Mouse (Mus musculus) kidney, postnatal 25 days (tissue): ENCODE data around the gene Ptcd2.
A peak's percentile ranks its signal among the peaks of the same experiment; 100 is the strongest.

Experiments
- DNase-seq, 2 experiments: peaks; one replicate each; pipeline ENCODE4 v3.0.0; 2021; ENCODE audit warnings: mixed read lengths in 2 of 2

Ptcd2 gene

DNA sequence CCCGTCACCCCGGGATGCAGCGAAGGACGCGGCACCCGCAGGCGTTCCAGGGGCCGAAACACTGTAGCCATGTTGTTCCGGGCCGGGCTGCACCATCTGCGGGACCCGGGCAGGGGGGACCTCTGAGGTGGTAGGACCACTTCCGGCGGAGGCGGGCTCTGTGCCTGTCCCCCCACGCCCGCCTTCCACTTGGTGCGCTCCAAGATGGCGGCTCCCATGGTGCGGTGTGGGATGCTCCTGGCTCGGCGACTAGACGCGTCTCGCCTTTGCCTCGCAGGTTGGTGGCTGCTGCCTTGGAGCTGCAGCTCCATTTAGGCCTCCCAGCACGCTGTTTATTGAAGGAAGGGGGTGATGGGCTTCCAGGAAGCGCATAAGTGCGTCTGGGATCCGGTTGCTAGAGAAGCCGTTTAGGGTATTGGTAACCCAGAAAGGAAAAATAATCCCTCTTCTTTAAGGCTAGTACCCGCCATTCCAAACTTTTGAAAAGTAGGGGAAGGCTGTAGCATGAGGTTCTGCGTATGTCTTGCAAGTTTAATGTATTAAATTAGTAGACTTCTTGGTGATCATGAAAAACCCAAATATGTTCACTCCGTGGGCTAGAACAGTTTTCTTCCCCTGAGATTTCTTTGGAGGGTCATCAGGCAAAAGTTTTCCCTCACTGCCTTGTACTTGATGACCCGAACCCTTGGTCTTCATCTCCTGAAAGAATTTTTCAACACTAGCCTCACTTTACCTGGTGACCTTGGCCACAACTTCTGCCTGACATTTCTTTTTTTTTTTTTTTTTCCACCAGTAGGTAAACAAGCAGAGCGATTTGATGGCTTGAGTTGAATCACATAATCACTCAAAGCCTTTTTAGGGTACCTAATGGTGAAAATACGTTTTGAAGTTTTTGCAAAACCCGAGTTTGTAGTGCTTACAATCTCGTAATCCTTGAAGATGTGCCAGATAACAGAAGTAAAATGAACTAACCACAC, at the start of gene Ptcd2, which contains the start of gene Mrps27:
Ptcd2 (minus strand) TSS at position 107 of the 977 bp plus-strand sequence.
Mrps27 (plus strand) TSS at position 188 of the 977 bp plus-strand sequence.
- DNase-seq, result peak; percentile 98 to 99

DNA sequence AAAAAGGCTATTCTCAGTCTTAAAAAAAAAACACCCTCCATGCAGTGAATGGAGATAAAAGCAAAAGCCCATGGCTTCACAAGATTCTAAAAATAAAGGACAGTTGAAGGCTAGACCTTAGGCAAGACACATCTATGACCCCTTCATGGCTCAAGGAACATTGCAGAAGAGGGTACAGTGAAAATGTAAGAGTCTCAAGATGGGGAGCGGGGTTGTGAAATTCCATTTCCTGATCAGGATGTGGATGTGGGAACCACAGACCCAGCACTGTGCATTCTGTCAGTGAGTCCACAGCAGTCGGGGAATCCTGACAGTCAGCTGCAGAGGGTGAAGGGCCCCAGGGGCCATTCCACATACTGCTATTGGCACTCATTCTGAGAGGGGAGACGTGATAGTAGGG, 48.6 kb upstream of the Ptcd2 start:
- no peak for DNase-seq

DNA sequence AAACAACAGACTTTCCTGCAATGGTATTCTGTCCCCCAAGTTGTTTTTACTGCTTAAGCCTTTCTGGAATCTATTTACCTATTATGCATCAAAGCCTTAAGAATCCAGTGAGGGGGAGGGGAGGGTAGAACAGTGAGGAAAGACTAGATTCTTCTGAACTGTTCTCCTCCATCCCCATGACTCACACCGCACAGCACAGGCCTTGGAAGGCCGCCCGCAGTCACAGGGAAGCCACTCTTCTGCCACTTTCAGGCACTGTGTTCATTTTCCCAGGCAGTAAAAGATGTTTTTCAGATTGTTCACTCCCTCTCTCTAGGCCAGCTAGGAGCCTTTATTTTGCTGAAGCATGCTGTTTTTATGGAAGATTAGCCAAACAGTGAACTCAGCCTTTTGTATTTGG, 46.9 kb upstream of the Ptcd2 start:
- peak; percentile 43 to 62 for DNase-seq

DNA sequence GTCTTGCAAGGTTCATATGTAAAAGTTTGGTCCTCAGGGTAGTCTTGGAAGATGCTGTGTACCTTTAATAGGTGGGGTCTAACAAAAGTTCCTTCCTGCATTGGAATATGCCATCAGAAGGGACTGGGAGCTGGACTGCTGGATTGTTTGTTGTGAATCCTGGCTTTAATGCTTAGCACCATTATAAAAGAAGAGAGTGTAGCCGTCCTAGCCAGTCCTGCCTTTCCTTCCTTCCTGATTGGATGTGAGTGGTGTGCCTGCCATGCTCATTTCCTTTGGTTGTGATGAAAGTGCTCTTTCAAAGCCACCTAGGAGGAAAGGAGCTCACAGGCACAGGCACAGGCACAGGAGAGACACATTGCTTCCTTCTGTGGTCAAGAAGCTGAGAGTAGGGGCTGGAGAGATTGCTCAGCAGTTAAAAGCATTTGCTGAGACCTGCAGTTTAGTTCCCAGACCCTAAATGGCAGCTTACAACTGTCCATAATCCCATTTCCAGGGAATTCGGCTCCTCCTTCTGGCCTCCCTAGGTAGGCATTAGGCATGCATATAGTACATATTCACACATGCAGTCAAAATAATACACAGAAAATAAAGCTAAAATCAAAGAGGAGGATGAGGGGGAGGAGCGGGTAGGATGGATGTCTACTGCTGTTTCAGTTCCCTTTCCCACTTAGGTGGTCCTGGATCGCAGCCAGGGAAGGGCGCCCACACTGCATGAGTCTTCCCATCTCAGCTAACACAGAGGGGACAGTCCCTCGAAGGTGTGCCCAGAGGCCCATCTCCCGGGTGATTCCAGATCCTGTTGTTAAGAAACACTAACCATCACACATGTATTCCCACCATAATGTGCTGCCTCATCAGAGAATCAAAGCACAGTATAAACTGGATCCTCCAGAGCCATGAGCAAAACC, 43.7 kb upstream of the Ptcd2 start:
- DNase-seq, result no peak

DNA sequence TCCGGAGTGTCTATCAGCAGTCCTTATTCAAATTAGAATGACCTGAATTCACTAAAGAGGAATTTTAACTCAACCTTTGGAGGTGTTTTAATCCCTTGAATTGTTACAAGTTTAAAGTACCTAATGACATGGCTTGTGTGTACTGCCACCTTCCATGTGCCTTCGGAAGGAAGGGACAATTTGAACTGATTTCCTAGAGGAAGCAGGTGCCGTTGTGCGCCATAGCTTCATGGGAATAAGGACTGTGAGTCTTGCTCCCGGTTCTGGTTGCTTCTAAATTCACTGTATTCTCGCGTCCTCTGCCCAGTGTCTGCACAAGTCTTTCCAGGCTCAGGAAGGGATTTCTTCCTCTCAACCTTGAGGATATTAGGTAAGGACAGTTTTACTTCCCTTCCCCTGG, 41.8 kb upstream of the Ptcd2 start:
- no peak for DNase-seq

DNA sequence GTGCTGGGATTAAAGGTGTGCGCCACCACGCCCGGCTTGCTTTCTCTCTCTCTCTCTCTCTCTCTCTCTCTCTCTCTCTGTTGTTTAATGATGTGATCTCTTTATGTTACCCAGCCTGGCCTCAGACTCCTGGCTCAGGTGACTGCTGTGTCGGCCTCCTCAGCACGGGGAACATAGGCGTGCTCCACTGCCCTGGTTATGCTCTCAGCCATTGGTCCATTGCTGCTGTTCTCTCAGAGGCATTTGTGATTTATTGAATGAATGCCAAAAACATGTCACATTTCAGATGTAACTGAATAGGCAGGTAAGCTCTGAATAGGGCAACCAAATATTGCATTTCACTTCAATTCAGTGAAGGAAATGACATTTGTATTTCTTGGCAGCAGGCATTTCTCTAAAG, 41.4 kb upstream of the Ptcd2 start:
- DNase-seq, result no peak

DNA sequence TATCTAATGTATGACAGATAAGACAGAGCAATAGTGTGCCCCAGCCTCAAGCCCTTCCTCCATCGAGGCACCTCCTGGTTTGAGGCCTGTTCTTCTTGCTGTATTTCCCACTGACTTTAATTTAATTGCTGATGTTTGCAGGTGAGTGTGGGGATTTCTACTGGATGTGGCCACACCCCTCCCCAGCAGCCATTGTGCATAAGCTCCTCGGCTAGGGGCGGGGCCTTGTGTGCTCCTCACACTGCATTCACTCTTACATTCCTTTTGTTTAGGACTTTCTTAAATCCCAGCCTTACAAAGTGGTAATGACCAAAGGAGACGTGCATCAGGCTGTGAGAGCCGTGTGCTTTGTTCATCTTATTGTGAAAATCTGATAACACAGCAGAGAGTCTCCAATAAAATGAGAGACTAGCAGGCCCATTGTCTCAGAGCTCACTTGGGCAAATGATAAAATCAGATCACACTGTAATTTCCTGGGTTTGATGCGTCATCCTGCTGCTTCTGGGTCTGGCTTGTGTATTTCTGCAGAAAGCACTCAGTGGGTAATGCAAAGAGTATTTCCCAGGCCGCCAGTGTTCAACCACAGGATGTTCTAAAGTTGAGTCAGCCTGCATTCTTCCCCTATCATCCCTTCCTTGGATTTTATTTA, 40.2 kb upstream of the Ptcd2 start:
- no peak for DNase-seq

DNA sequence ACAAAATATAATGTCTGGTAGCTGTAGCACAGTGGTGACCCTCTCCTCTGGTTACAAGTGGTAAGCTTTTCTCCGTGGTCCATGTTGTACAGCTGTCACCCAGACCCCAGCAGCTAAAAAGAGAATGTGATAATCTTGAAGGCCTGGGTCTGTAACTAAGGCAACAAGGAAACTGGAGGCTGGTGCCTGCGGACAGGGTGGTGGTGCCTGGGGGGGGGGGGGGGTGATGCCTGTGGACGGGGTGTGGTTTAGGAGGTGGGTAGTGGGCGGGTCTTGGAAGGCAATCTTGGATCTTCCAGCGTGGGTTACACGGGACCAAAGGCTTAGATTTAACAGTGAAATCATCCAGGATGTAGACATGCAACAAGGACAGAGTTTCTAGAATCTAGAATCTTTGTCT, 37.9 kb upstream of the Ptcd2 start:
- DNase-seq, result no peak

DNA sequence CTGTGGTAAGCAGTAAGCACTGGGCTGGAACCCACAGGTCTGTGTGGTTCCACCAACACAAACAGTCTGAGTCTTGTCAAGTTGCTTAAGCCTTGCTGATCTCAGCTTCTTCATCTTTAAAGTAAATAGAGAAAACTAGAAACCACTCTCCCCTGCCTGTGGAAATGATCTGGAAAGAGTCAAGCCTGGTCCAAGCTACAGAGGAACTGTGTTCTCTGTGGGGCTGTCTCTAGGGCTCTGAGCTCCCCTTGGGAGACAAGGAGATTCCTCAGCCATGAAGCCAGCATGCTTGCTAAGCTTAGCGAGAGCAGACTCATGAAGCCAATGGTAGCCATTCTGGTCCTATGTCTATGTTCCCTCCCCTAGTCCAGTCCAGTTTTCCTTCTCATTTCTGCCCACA, 33.7 kb upstream of the Ptcd2 start:
- DNase-seq, result no peak

DNA sequence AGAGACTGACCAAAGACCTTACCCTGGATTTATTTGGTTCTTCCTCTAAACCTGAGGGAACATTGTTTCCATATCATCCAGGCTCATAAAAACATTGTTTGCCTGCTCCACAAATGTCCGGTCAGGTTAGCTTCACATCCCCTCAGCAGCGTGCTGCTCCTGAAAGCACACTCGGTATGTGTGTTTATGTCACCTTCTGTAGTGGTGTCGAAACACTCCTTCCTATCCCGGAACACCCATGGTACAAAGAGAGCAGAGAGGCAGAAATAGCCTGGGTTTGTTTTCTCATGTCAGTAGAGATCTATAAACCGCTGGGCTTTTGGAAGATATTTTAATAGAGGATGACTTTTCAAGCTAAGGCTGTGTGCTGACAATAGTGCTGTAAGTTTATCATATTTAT, 32.5 kb upstream of the Ptcd2 start:
- no peak for DNase-seq

DNA sequence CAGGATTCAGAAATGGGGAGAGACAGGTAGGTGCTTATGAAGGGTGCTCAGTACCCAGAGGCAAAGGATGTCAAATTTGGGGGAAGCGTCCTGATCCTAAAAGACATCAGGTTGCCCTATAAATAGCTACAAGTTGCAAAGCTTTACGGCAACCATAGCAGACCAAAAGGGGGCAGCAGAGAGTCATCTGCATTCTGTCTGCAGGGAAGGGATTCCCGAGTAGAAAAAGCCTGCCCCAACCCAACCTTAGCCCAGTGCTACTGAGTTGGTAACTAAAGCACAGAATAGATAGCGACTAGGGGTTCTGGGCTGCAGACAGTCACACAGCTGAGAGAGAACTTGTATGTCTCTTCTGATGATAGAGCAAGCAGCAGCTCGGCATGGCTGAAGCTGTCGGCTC, 31.0 kb upstream of the Ptcd2 start:
- DNase-seq, result peak; percentile 67 to 90

DNA sequence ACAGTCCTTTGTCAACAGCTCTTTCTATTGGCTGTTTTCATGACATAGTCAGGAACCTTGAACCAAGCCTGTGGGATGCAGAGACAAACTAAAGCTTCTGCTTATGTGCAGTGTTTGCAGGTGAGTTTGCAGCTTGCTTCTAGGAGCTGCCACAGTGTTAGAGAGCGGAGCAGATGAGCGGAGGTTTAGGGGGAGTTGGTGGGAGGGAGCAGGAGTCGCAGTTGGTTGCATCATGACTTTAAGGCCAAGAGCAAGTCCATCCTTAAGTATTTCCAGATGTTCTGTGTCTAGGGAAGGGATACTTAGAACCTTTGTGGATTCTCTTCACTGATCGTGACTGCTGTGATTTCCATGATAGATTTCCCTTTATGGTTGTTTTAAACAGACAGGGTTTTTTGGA, 29.7 kb upstream of the Ptcd2 start:
- no peak for DNase-seq

DNA sequence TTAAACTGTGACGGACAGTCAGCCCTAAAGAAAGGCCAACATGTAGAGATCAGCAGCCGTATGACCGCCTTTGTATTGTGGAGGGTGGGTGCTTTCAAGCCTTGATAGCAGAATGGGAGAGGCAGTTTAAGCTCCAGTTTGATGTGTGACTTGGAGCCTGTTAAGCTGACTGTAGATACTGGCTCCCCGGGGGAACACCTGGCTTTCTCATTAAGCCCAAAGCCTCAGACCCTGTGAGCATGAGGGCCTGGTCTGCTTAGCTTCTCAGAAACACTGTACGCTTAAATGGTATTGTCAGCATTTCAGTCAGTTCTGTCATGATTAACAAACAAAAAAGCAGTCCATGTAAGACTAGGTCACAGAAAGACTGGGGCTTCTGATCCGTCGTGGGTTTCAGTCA, 29.2 kb upstream of the Ptcd2 start:
- DNase-seq, result no peak

DNA sequence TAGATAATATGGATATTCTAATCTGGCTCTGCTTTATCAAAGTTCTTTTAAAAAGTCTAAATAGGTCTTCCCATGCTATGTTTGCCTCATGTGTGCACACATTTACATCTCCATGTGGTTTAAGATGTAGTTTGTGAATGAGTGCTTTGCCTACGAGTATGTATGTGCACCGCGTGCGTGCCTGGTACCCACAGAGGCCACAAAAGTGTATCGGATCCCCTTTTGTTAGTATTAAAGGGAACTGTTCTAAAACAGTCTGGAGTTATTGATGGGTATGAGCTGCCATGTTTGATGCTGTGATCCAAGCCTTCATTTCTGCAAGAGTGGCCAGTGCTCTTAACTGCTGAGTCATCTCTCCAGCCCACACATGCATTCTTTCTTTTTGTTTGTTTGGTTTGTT, 26.8 kb upstream of the Ptcd2 start:
- no peak for DNase-seq

DNA sequence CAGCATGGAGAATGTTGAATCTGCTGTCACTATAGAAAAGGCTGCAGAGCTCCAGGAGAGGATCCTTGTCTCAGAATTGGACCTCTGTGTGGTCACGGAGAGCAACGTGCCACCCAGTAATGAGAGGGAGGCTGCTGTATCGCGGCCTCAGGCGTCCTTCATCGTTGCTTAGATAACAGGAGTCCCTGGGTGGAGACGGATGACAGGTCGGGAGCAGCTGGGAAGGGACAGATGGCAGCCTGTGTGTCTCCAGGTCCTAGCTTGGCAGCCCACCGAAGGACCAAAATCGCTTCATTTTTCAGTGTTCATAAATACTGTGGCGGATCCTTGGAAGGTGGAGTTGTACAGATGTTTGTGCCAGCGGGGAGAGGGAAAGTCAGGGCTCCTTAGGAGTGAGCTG, 24.6 kb upstream of the Ptcd2 start:
- no peak for DNase-seq

DNA sequence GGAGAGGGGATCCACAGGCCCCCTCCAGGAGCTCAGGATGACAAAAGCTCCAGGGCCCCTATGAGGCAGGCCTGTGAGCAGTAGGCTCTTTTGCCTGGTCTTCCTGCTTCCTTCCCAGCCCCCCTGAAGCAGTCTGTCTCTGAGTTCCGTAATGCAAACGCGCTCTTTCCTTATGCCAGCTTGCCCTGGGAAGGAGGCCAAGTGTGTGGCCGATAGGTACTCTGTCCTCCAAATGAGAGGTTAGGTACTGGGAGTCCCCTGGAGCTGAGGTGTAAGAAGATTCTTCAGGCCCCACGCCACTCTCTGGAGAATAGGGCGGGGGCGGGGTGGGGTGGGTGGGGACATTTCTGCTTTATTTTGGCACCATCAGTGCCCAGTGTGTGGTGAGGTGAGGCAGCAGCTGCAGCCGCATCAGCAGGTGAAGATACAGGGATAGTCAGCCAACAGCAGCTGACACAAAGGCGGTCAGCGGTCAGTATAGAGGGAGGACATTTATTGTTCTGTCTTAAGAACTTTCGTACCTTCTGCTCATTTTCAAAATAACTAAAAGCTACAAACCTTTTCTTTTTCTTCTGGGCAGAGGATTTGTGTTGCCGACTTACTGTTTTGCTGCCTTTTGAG, 23.2 kb upstream of the Ptcd2 start:
- no peak for DNase-seq

DNA sequence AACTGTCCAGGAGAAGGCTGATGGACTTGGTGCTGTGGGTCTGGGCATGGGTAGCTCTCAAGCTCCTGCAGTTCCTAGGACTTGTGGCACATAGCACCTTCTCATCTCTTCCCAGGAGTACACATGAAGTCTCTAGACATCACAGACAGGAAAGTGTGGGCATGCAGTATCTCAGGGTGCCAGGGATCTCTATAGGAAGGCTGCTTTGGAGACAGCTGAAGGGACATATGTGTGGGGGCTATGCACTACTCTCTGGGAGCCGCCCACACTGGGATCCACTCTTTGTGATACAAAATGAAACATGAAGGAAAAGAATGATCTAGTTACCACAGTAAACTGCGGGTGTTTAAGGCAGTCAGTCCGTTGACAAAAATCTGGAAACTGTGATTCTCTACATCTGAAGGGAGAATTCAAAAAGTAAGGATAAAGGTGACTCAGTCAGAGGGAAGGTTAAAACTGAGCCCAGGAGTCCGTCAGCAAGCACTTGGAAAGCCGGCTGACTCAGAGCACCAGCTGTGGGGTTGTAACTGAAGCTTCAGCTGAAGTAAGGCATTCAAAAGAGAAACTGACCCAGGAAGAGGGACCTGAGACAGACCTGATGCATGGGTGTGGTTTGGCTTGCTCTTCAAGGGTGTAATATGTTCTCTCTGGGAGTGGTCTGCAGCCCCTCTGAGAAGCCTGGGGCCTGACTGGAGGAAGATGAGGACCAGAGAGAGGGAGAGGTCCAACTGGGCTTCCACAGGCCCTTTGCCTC, 22.1 kb upstream of the Ptcd2 start:
- no peak for DNase-seq

DNA sequence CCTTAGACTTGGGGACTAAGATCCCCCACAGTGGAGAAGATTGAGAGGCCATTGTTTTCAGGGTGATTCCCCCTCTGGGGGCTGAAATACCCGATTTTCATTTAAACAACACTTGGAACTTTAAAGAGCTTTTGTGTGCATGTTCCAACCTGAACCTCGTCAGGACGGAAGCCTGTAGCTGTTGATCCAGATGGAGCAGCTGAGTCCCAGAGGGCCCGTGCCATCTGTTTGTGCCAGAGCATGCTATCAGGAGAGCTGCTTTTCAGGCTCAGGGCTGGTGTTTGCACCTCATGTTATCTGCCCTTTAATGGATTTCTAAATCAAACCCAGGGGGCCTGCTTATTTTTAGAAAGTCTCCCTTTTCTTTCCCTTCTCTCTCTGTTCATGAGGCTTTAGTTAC, 19.4 kb upstream of the Ptcd2 start:
- DNase-seq, result no peak

DNA sequence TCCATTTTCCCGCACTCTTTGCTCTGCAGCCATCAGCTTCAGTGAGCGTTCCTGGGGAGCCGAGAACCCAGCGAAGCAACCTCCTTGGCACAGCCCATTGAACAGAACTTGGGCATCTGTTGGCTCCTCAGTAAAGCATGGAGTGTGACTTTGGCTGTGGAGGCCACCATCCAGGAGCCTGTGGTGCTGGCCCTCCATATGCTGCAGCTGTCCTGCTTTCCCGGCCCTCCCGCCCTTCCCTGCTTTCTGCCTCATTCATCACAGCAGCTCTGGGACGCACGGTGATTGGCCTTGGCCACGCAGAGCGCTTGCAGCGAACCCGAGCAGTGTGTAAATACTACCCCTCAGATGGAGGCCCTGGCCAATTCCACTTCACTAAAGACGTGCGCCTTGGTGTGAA, 14.4 kb upstream of the Ptcd2 start:
- no peak for DNase-seq

DNA sequence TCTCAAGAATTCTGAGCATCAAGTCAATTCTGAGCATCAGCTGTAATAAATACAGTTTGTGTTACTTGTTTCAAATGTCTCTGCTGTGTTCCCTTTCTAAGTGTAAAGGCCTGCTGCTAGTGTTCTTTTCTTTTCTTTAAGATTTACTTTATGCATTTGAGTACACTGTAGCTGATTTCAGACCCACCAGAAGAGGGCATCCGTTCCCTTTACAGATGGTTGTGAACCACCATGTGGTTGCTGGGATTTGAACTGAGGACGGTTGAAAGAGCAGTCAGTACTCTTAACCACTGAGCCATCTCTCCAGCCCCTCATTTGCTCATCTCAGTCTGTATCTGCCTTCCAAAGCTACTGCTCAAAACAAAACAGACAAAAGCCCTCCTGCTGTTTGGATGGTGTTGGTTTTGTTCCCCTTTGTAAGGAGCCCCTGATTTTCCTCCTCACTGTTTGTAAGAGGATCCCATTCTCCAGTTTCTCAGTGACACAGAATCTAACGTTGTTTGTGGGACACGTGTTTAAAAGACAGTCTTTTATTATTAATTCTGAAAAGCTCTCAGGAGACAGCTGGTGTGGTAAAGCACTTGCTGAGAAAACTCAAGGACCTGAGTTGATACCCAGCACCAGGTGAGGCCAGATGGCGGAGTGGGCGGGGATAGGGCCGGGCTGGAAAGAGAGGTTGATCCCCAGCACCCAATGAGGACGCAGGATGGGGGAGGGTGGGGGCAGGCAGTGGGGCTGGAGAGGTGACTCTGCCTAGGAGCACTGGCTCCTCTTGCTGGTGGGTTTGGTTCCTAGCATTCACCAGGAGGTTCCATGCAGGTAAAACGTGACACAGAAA, 12.1 kb upstream of the Ptcd2 start:
- DNase-seq, result no peak

DNA sequence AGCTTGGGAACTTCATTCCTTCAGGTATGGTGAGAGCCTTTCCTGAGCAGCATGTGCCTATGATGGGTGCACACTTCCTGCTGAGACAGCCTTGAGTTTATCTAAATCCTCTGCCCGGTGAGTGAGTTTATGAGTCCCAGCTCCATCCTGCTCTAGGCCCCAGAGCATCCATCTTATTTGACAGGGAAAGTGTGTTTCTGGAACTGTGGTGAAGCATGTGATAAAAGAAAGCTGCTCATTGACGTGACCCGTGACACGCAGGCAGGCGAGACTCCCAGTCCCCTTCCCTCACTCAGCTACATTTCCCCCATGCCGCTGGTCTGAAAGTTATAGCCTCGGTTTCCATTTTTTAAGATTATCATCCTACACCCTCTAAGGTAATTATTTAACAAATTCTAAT, 11.4 kb upstream of the Ptcd2 start:
- DNase-seq, result no peak
